ENCODE assay signal across 18 mouse cellular contexts in the genomic region with DNA sequence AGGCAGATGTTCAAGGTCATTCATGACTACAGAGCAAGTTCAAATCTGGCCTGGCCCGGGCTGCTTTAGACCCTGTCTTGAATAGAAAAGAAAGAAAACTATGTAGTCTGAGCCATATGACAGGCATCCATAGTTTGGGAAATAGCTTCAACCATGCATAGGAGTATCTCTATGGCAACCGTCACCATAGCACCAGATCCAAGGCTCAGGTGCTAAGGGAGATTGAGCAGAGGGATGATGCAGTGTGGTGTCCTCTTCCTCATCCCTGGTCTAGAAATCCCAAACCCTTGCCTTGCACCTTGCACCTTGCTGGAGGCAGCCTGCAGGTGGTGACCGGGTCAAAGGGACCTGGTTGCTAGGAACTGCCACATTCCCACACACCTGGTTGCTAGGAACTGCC. TPM values are rescaled to one million over a fixed set of nuclear protein-coding genes. Genes with fewer than 3 reads are reported as not detected.
DNase-seq lines count a peak whose midpoint lies in the region; ATAC-seq lines count a peak whose summit lies in the region.
"Had no signal": no experiment of that assay in that cellular context is flagged by ENCODE, and none has a peak within 500 bp of the region (broad histone marks: within the 10 kb centered on the region; RNA-seq: fewer than 3 reads in every experiment).

No protein-coding gene starts in this region.

- no peak overlapping the region for H3K9ac ChIP-seq in hindbrain, embryonic 16.5 days (ENCODE audit: low read depth, low read length)
- H3K9ac ChIP-seq in hindbrain, embryonic 12.5 days = no peak overlapping the region
- H3K9ac ChIP-seq: liver, embryonic 14.5 days; neural tube, embryonic 13.5 days had no signal

- no peak overlapping the region for H3K4me2 ChIP-seq in hindbrain, embryonic 16.5 days (ENCODE audit: low read length)
- no peak overlapping the region for H3K4me2 ChIP-seq in hindbrain, embryonic 12.5 days (replicated peaks)
- H3K4me2 ChIP-seq: neural tube, embryonic 13.5 days had no signal

- intact Hi-C loops in gastrocnemius, postnatal 14 days (cut with DNase I; ENCODE audit: low total_unique reads) = no loop called here

- peak; percentile 73 for ATAC-seq in hindbrain, embryonic 16.5 days
- ATAC-seq in hindbrain, embryonic 12.5 days (ENCODE audit: low FRiP score) = no peak

- no peaks in the 10 kb centered on the region for H3K27me3 ChIP-seq in hindbrain, embryonic 16.5 days (replicated peaks; ENCODE audit: control insufficient read depth, insufficient read depth, low read length)
- no peaks in the 10 kb centered on the region for H3K27me3 ChIP-seq in hindbrain, embryonic 12.5 days
- H3K27me3 ChIP-seq: neural tube, embryonic 13.5 days had no signal

- H3K27ac ChIP-seq in hindbrain, embryonic 16.5 days (ENCODE audit: low read depth, low read length) = no peak overlapping the region
- H3K27ac ChIP-seq in hindbrain, embryonic 12.5 days = no peak overlapping the region
- H3K27ac ChIP-seq: embryonic facial prominence, embryonic 10.5 days; liver, embryonic 14.5 days; neural tube, embryonic 13.5 days had no signal

- H3K9me3 ChIP-seq in hindbrain, embryonic 16.5 days (ENCODE audit: control insufficient read depth, low read length) = peaks cover 4% of the 10 kb centered on the region; the same call in 1 of the 2 replicates
- peaks cover 6% of the 10 kb centered on the region for H3K9me3 ChIP-seq in hindbrain, embryonic 12.5 days (replicated peaks)

- peak; percentile 48 to 69 for DNase-seq in frontal cortex, adult 2 months (ENCODE audit: extremely low spot score in 1 of 2, low spot score in 1 of 2)
- no peak for DNase-seq in frontal cortex, postnatal 25 days (ENCODE audit: low spot score in 2 of 2)
- DNase-seq in right cerebral cortex, adult 18-20 months = peak; percentile 66
- no peak for DNase-seq in right cerebral cortex, postnatal 4 days
- DNase-seq in right cerebral cortex, postnatal 36 days (ENCODE audit: low spot score in 2 of 2) = peak; percentile 49 to 66
- DNase-seq in gastrocnemius, postnatal 14 days = no peak
- DNase-seq: adrenal gland, adult 2 months; cerebellum, adult 9-11 months; gastrocnemius, postnatal 36 days; kidney, adult 9 months; lung, postnatal 10 days; retina, postnatal 1 day; thymus, adult 18-20 months had no signal

- no peak overlapping the region for H3K4me3 ChIP-seq in hindbrain, embryonic 16.5 days (ENCODE audit: low read length)
- H3K4me3 ChIP-seq in hindbrain, embryonic 12.5 days = no peak overlapping the region
- H3K4me3 ChIP-seq: embryonic facial prominence, embryonic 10.5 days; neural tube, embryonic 13.5 days had no signal

- peaks cover 11% of the 10 kb centered on the region for H3K4me1 ChIP-seq in hindbrain, embryonic 16.5 days (ENCODE audit: control insufficient read depth, insufficient read depth, low read depth, low read length)
- H3K4me1 ChIP-seq in hindbrain, embryonic 12.5 days = peaks cover 7% of the 10 kb centered on the region

- H3K36me3 ChIP-seq in hindbrain, embryonic 16.5 days (ENCODE audit: control insufficient read depth, insufficient read depth, low read length) = no peaks in the 10 kb centered on the region
- H3K36me3 ChIP-seq in hindbrain, embryonic 12.5 days = no peaks in the 10 kb centered on the region
- H3K36me3 ChIP-seq: embryonic facial prominence, embryonic 10.5 days; neural tube, embryonic 13.5 days had no signal

- 72% methylated on average over 3 of the region's 3 CpGs for WGBS in hindbrain, embryonic 16.5 days
- WGBS in hindbrain, embryonic 12.5 days = 81% methylated on average over 3 of the region's 3 CpGs

RNA-seq across cellular contexts. Expression of a gene that starts 19.9 kb away (rescaled TPM):
- polyA plus RNA-seq in frontal cortex, adult 2 months (2012; rRNA removed) = 13.2 and 15.0 TPM in 2 replicates
- 1.8 and 2.2 TPM in 2 replicates for polyA plus RNA-seq in hindbrain, embryonic 16.5 days (2015; fragmentation: Nextera tagmentation; extraction: Ambion mirVana)
- polyA plus RNA-seq in hindbrain, embryonic 12.5 days (2016; fragmentation: Nextera tagmentation; extraction: Ambion mirVana) = 3.9 and 5.4 TPM in 2 replicates
- total RNA-seq in gastrocnemius, postnatal 14 days (2021) = 10 to 100 TPM; 50.6 to 58.9 TPM

RNA-seq across cellular contexts. Expression of a gene that starts 53.2 kb away (rescaled TPM):
- polyA plus RNA-seq in frontal cortex, adult 2 months (2012; rRNA removed) = 16.2 and 19.8 TPM in 2 replicates
- polyA plus RNA-seq in hindbrain, embryonic 16.5 days (2015; fragmentation: Nextera tagmentation; extraction: Ambion mirVana) = 28.2 and 32.1 TPM in 2 replicates
- polyA plus RNA-seq in hindbrain, embryonic 12.5 days (2016; fragmentation: Nextera tagmentation; extraction: Ambion mirVana) = 42.1 and 44.2 TPM in 2 replicates
- 10 to 100 TPM in 1 of 2 experiments, 1 to 10 TPM in 1; 6.8 to 11.2 TPM for total RNA-seq in gastrocnemius, postnatal 14 days (2021)

Comparison
In these comparisons a context has a peak if more than half of its experiments do, and no peak if none do; other contexts are left out.
1. DNase-seq: peak in frontal cortex, adult 2 months (2 of 2), right cerebral cortex, adult 18-20 months (single experiment) and right cerebral cortex, postnatal 36 days (2 of 2); none in frontal cortex, postnatal 25 days (0 of 2), right cerebral cortex, postnatal 4 days (single experiment) and gastrocnemius, postnatal 14 days (single experiment).